Mouse (Mus musculus) macrophage (primary cell): Measurements from ENCODE around the gene Gstm5. TPM values are rescaled to one million over a fixed set of nuclear protein-coding genes. Genes with fewer than 3 reads are reported as not detected.

Source experiments
- H3K27ac ChIP-seq: fragments of 350-480 bp; formaldehyde crosslinking; 2 replicates; pipeline ENCODE4 v1.9.0; 2021
- H3K36me3 ChIP-seq: fragments of 350-480 bp; formaldehyde crosslinking; 2 replicates; pipeline ENCODE4 v1.9.0; 2021; ENCODE audit errors: inconsistent target
- H3K4me3 ChIP-seq: fragments of 350-480 bp; formaldehyde crosslinking; 2 replicates; pipeline ENCODE4 v1.9.0; 2021; ENCODE audit errors: inconsistent target
- H3K79me2 ChIP-seq: fragments of 350-480 bp; formaldehyde crosslinking; 2 replicates; pipeline ENCODE4 v1.9.0; 2021; ENCODE audit errors: inconsistent target
- WGBS: methylation state at CpG from one replicate; pipeline ENCODE4 v1.1.7; 2026; ENCODE audit warnings: inconsistent platforms; ENCODE audit not compliant: missing documents; 5-methylcytosine and 5-hydroxymethylcytosine counted together
- polyA plus RNA-seq: library from polyadenylated mRNA; stranded (reverse); fragments of 250-400 nt; gene quantifications from 3 replicates; pipeline ENCODE4 v1.2.4, GENCODE M21; 2018; ENCODE audit warnings: inconsistent platforms

Gstm5 gene
- polyA plus RNA-seq, 1 experiment from 2014 or later, result 14.8 TPM

- H3K4me3 ChIP-seq, result no peak overlapping the region
- H3K79me2 ChIP-seq, result no peaks in the 10 kb centered on the region
- no peak overlapping the region for H3K27ac ChIP-seq
- no peaks in the 10 kb centered on the region for H3K36me3 ChIP-seq
- 92% methylated on average over 13 of the region's 13 CpGs for WGBS
Measured at GRCm38 (mm10) chr3:107898691-107899090, 3.1 kb downstream of the Gstm5 start.

GRCm38 (mm10) chr3:107900955-107901673, 5.5 kb downstream of the Gstm5 start:
- Histone ChIP-seq H3K27ac (no peak overlapping the region), H3K4me3 (no peak overlapping the region), H3K79me2 (no peaks in the 10 kb centered on the region), H3K36me3 (no peaks in the 10 kb centered on the region)
- 88% methylated on average over 11 of the region's 11 CpGs for WGBS

- WGBS, result 59% methylated on average over 6 of the region's 6 CpGs
- H3K27ac ChIP-seq, result no peak overlapping the region
- no peaks in the 10 kb centered on the region for H3K79me2 ChIP-seq
- no peak overlapping the region for H3K4me3 ChIP-seq
- no peaks in the 10 kb centered on the region for H3K36me3 ChIP-seq
Measured at GRCm38 (mm10) chr3:107905942-107906341, 10.3 kb downstream of the Gstm5 start.

- no peaks in the 10 kb centered on the region for H3K79me2 ChIP-seq
- H3K36me3 ChIP-seq, result no peaks in the 10 kb centered on the region
- H3K27ac ChIP-seq, result no peak overlapping the region
- 95% methylated on average over 11 of the region's 15 CpGs for WGBS
- H3K4me3 ChIP-seq, result no peak overlapping the region
Measured at GRCm38 (mm10) chr3:107916674-107917073, 21.1 kb downstream of the Gstm5 start.

- H3K27ac ChIP-seq, result no peak overlapping the region
- H3K36me3 ChIP-seq, result no peaks in the 10 kb centered on the region
- 75% methylated on average over 3 of the region's 3 CpGs for WGBS
- no peaks in the 10 kb centered on the region for H3K79me2 ChIP-seq
- no peak overlapping the region for H3K4me3 ChIP-seq
Measured at GRCm38 (mm10) chr3:107917097-107917496, 21.5 kb downstream of the Gstm5 start.

GRCm38 (mm10) chr3:107917783-107918408, 22.3 kb downstream of the Gstm5 start:
- no peaks in the 10 kb centered on the region for H3K79me2 ChIP-seq
- H3K36me3 ChIP-seq, result no peaks in the 10 kb centered on the region
- 63% methylated on average over 7 of the region's 7 CpGs for WGBS
- no peak overlapping the region for H3K4me3 ChIP-seq
- H3K27ac ChIP-seq, result no peak overlapping the region

- Histone ChIP-seq H3K36me3 (no peaks in the 10 kb centered on the region), H3K27ac (no peak overlapping the region), H3K79me2 (no peaks in the 10 kb centered on the region), H3K4me3 (no peak overlapping the region)
- WGBS, result 88% methylated on average over 5 of the region's 5 CpGs
Measured at GRCm38 (mm10) chr3:107920348-107920747, 24.7 kb downstream of the Gstm5 start.

GRCm38 (mm10) chr3:107925335-107925734, 29.7 kb downstream of the Gstm5 start:
- H3K36me3 ChIP-seq, result no peaks in the 10 kb centered on the region
- no peak overlapping the region for H3K4me3 ChIP-seq
- 81% methylated on average over 3 of the region's 3 CpGs for WGBS
- H3K79me2 ChIP-seq, result no peaks in the 10 kb centered on the region
- no peak overlapping the region for H3K27ac ChIP-seq

- Histone ChIP-seq H3K4me3 (no peak overlapping the region), H3K79me2 (no peaks in the 10 kb centered on the region), H3K36me3 (no peaks in the 10 kb centered on the region), H3K27ac (no peak overlapping the region)
- 85% methylated on average over 3 of the region's 3 CpGs for WGBS
Measured at GRCm38 (mm10) chr3:107927841-107928240, 32.2 kb downstream of the Gstm5 start.

GRCm38 (mm10) chr3:107928691-107929090, 33.1 kb downstream of the Gstm5 start:
- no peaks in the 10 kb centered on the region for H3K79me2 ChIP-seq
- WGBS, result 96% methylated on average over 11 of the region's 11 CpGs
- no peak overlapping the region for H3K27ac ChIP-seq
- H3K36me3 ChIP-seq, result no peaks in the 10 kb centered on the region
- no peak overlapping the region for H3K4me3 ChIP-seq

- no peak overlapping the region for H3K4me3 ChIP-seq
- WGBS, result 81% methylated on average over 4 of the region's 4 CpGs
- H3K36me3 ChIP-seq, result no peaks in the 10 kb centered on the region
- H3K27ac ChIP-seq, result no peak overlapping the region
- H3K79me2 ChIP-seq, result no peaks in the 10 kb centered on the region
Measured at GRCm38 (mm10) chr3:107929243-107929642, 33.6 kb downstream of the Gstm5 start.

- H3K4me3 ChIP-seq, result no peak overlapping the region
- no peaks in the 10 kb centered on the region for H3K36me3 ChIP-seq
- H3K27ac ChIP-seq, result no peak overlapping the region
- no peaks in the 10 kb centered on the region for H3K79me2 ChIP-seq
- 84% methylated on average over 4 of the region's 4 CpGs for WGBS
Measured at GRCm38 (mm10) chr3:107929731-107930130, 34.1 kb downstream of the Gstm5 start.

GRCm38 (mm10) chr3:107931134-107931533, 35.5 kb downstream of the Gstm5 start:
- Histone ChIP-seq H3K4me3 (no peak overlapping the region), H3K27ac (no peak overlapping the region), H3K36me3 (no peaks in the 10 kb centered on the region), H3K79me2 (no peaks in the 10 kb centered on the region)
- 60% methylated on average over 2 of the region's 2 CpGs for WGBS

- WGBS, result 31% methylated on average over 10 of the region's 10 CpGs
- Histone ChIP-seq H3K27ac (no peak within 1 kb of the TSS), H3K4me3 (no peak within 1 kb of the TSS)
Measured at GRCm38 (mm10) chr3:107931670-107932069, 36.0 kb downstream of the Gstm5 start, which contains the start of gene Gstm7. Gene Gstm7 (minus strand): TSS chr3:107931817.

GRCm38 (mm10) chr3:107932128-107932527, 36.5 kb downstream of the Gstm5 start:
- Histone ChIP-seq H3K79me2 (no peaks in the 10 kb centered on the region), H3K4me3 (no peak overlapping the region), H3K27ac (no peak overlapping the region), H3K36me3 (no peaks in the 10 kb centered on the region)
- 88% methylated on average over 6 of the region's 6 CpGs for WGBS

More at GRCm38 (mm10) chr3:107931670-107932069, 36.0 kb downstream of the Gstm5 start, which contains the start of gene Gstm7:
- no peaks in the 10 kb centered on the region for H3K36me3 ChIP-seq
- no peaks in the 10 kb centered on the region for H3K79me2 ChIP-seq
